Mouse (Mus musculus) CH12.LX (cell line): ENCODE results near the gene Lonp2. TPM values are rescaled to one million over a fixed set of nuclear protein-coding genes. Genes with fewer than 3 reads are reported as not detected.

Experiments used
- DNase-seq: peaks from one replicate; pipeline ENCODE4 v3.0.0-alpha.2; 2013; ENCODE audit errors: extremely low read depth
- H3K27ac ChIP-seq: 2 replicates; pipeline ENCODE4 v1.5.1; 2012; ENCODE audit warnings: low read depth, mild to moderate bottlenecking, control low read depth, moderate library complexity; ENCODE audit not compliant: insufficient read depth
- H3K27me3 ChIP-seq: replicated peaks from 2 replicates; pipeline ENCODE3; 2012; ENCODE audit warnings: inconsistent platforms
- H3K36me3 ChIP-seq, 2 experiments: replicated peaks in 1 of 2; 2 replicates each; pipeline versions ENCODE3 to v1.6.1; 2012; ENCODE audit warnings: inconsistent platforms in 1 of 2, low read length in 1 of 2, mild to moderate bottlenecking in 1 of 2, mixed read lengths in 1 of 2, moderate library complexity in 1 of 2; ENCODE audit not compliant: control insufficient read depth in 1 of 2, insufficient read depth in 1 of 2
- H3K4me1 ChIP-seq, 2 experiments: 2 replicates each; pipeline ENCODE4 v1.6.1; 2012; ENCODE audit warnings: inconsistent platforms in 1 of 2, moderate library complexity in 1 of 2; ENCODE audit not compliant: insufficient read depth in 2 of 2, control insufficient read depth in 1 of 2
- H3K4me2 ChIP-seq: 2 replicates; pipeline ENCODE4 v1.6.1; 2012; ENCODE audit warnings: low read depth, mild to moderate bottlenecking, control low read depth; ENCODE audit not compliant: poor library complexity, insufficient read depth, severe bottlenecking
- H3K4me3 ChIP-seq, 3 experiments: fragments of 150-350 bp in 1 of 3; sonication (generic) in 1 of 3; replicated peaks in 1 of 3; 2 replicates each; pipeline versions ENCODE3 to v1.5.1; 2011 to 2012; ENCODE audit warnings: low read depth in 2 of 3, low read length in 2 of 3, mild to moderate bottlenecking in 2 of 3, moderate library complexity in 2 of 3, control low read depth in 1 of 3, improper control_type of control experiment in 1 of 3, inconsistent platforms in 1 of 3, mixed read lengths in 1 of 3; ENCODE audit not compliant: poor library complexity in 1 of 3
- H3K79me2 ChIP-seq: replicated peaks from 2 replicates; pipeline ENCODE4 v1.6.1; 2012; ENCODE audit warnings: mild to moderate bottlenecking, moderate library complexity; ENCODE audit not compliant: control insufficient read depth, poor library complexity, insufficient read depth, severe bottlenecking; ENCODE audit errors: extremely low read depth
- H3K9ac ChIP-seq: 2 replicates; pipeline ENCODE4 v1.6.1; 2012; ENCODE audit warnings: low read depth, mild to moderate bottlenecking, control low read depth, moderate library complexity; ENCODE audit not compliant: insufficient read depth
- H3K9me3 ChIP-seq: replicated peaks from 2 replicates; pipeline ENCODE3; 2012; ENCODE audit warnings: low read length, inconsistent platforms, mixed read lengths
- BHLHE40 ChIP-seq: IDR thresholded peaks from 2 replicates; pipeline ENCODE4 v1.6.1; 2011; ENCODE audit warnings: mild to moderate bottlenecking, low read depth, low read length, improper control_type of control experiment
- CHD1 ChIP-seq: IDR thresholded peaks from 2 replicates; pipeline ENCODE4 v1.6.1; 2012; ENCODE audit warnings: low read depth, low read length, improper control_type of control experiment, inconsistent platforms
- GABPA ChIP-seq: IDR thresholded peaks from 2 replicates; pipeline ENCODE4 v1.6.1; 2012; ENCODE audit warnings: low read depth, low read length, improper control_type of control experiment, inconsistent platforms; ENCODE audit not compliant: insufficient replicate concordance
- IRF4 ChIP-seq: IDR thresholded peaks from 2 replicates; pipeline ENCODE4 v1.6.1; 2014; ENCODE audit warnings: low read depth, mild to moderate bottlenecking, inconsistent platforms, low read length, improper control_type of control experiment
- JUN ChIP-seq: IDR thresholded peaks from 2 replicates; pipeline ENCODE4 v1.6.1; 2011; ENCODE audit warnings: low read depth, mild to moderate bottlenecking, low read length, improper control_type of control experiment, moderate library complexity; ENCODE audit not compliant: insufficient read depth
- JUND ChIP-seq: conservative IDR thresholded peaks from 2 replicates; pipeline ENCODE4 v1.6.1; 2011; ENCODE audit warnings: low read depth, low read length, improper control_type of control experiment
- MAX ChIP-seq: IDR thresholded peaks from 2 replicates; pipeline ENCODE4 v1.6.1; 2011; ENCODE audit warnings: low read length, improper control_type of control experiment
- MEF2A ChIP-seq: IDR thresholded peaks from 2 replicates; pipeline ENCODE4 v1.6.1; 2014; ENCODE audit warnings: low read depth, mild to moderate bottlenecking, inconsistent platforms, low read length, improper control_type of control experiment, borderline replicate concordance
- MYC ChIP-seq: IDR thresholded peaks from 2 replicates; pipeline ENCODE4 v1.6.1; 2011; ENCODE audit warnings: low read depth, mild to moderate bottlenecking, improper control_type of control experiment, low read length
- POLR2A ChIP-seq: IDR thresholded peaks from 2 replicates; pipeline ENCODE4 v1.6.1; 2011; ENCODE audit warnings: low read depth, mild to moderate bottlenecking, improper control_type of control experiment, low read length
- POLR2AphosphoS2 ChIP-seq: IDR thresholded peaks from 2 replicates; pipeline ENCODE4 v1.6.1; 2011; ENCODE audit warnings: low read depth, low read length, improper control_type of control experiment
- RAD21 ChIP-seq: IDR thresholded peaks from 2 replicates; pipeline ENCODE4 v1.6.1; 2011; ENCODE audit warnings: low read depth, mild to moderate bottlenecking, low read length, improper control_type of control experiment, moderate library complexity
- SIN3A ChIP-seq: IDR thresholded peaks from 2 replicates; pipeline ENCODE4 v1.6.1; 2012; ENCODE audit warnings: low read length, improper control_type of control experiment, inconsistent platforms
- TCF12 ChIP-seq: IDR thresholded peaks from 2 replicates; pipeline ENCODE4 v1.6.1; 2014; ENCODE audit warnings: low read depth, mild to moderate bottlenecking, inconsistent platforms, low read length, improper control_type of control experiment
- UBTF ChIP-seq: IDR thresholded peaks from 2 replicates; pipeline ENCODE4 v1.6.1; 2012; ENCODE audit warnings: low read depth, mild to moderate bottlenecking, inconsistent platforms, low read length, improper control_type of control experiment, moderate library complexity
- USF1 ChIP-seq: IDR thresholded peaks from 2 replicates; pipeline ENCODE4 v1.6.1; 2014; ENCODE audit warnings: low read depth, mild to moderate bottlenecking, inconsistent platforms, low read length, improper control_type of control experiment
- ZC3H11A ChIP-seq: IDR thresholded peaks from 2 replicates; pipeline ENCODE4 v1.6.1; 2012; ENCODE audit warnings: low read depth, mild to moderate bottlenecking, inconsistent platforms, low read length, improper control_type of control experiment
- ZMIZ1 ChIP-seq: IDR thresholded peaks from 2 replicates; pipeline ENCODE4 v1.6.1; 2012; ENCODE audit warnings: low read depth, mild to moderate bottlenecking, inconsistent platforms, low read length, improper control_type of control experiment
- ZNF384 ChIP-seq: IDR thresholded peaks from 2 replicates; pipeline ENCODE4 v1.6.1; 2012; ENCODE audit warnings: low read depth, low read length, improper control_type of control experiment, inconsistent platforms
- dilution Hi-C: fragments of 300-500 bp; cut with MboI; formaldehyde crosslinking; loops from 2 replicates; pipeline ENCODE4 v1.14.3; 2020; ENCODE audit warnings: low sequenced_read_pairs; ENCODE audit not compliant: extremely low pct_unique_long_range_greater_than_20kb, extremely low pct_ligation_motif_present
- in situ Hi-C: fragments of 300-500 bp; cut with MboI; formaldehyde crosslinking; loops from 3 replicates; pipeline ENCODE4 v1.14.3; 2019; ENCODE audit warnings: low sequenced_read_pairs, low pct_ligation_motif_present, low pct_unique_long_range_greater_than_20kb, mixed read lengths
- polyA plus RNA-seq: library from polyadenylated mRNA; unstranded; fragments of >175 nt; gene quantifications from 2 replicates; pipeline ENCODE4 v1.2.1, GENCODE M21; 2012; ENCODE audit warnings: low read depth; ENCODE audit not compliant: insufficient read length
- total RNA-seq, 2 experiments: library from RNA; depleted of rRNA; stranded (reverse); fragments of 300-350 nt in 1 of 2; fragments of >200 nt in 1 of 2; gene quantifications; 2 replicates each; pipeline ENCODE4 v1.2.3; 2012 to 2014

Lonp2 gene
- total and polyA plus RNA-seq, 3 experiments, result 25.6 to 27.8 (median 26.4) TPM

GRCm38 (mm10) chr8:86699471-86699870 is 75.6 kb downstream of the Lonp2 start:
- H3K4me3 ChIP-seq, result no peak overlapping the region
- H3K36me3 ChIP-seq, result peaks cover 7 to 37% of the 10 kb centered on the region in 2 experiments
- TF ChIP-seq POLR2A (no peak), JUND (no peak), JUN (no peak), BHLHE40 (no peak), SIN3A (no peak), CHD1 (no peak), MAX (no peak), MEF2A (no peak), MYC (no peak), ZC3H11A (no peak), UBTF (no peak), TCF12 (no peak), ZMIZ1 (no peak), RAD21 (no peak), GABPA (no peak), IRF4 (no peak)
- DNase-seq, result no peak
- no peaks in the 10 kb centered on the region for H3K9me3 ChIP-seq
- in situ Hi-C loops (no loop called here), dilution Hi-C loops (no loop called here)
- no peaks in the 10 kb centered on the region for H3K27me3 ChIP-seq
- no peak overlapping the region for H3K27ac ChIP-seq
- H3K9ac ChIP-seq, result no peak overlapping the region
- no peaks in the 10 kb centered on the region for H3K79me2 ChIP-seq
- no peak overlapping the region for H3K4me2 ChIP-seq
- H3K4me1 ChIP-seq, result no peaks in the 10 kb centered on the region

GRCm38 (mm10) chr8:86702453-86702852 is 78.6 kb downstream of the Lonp2 start:
- in situ Hi-C loops, result no loop called here
- H3K27me3 ChIP-seq, result no peaks in the 10 kb centered on the region
- H3K4me1 ChIP-seq, result no peaks in the 10 kb centered on the region
- no peak overlapping the region for H3K4me2 ChIP-seq
- H3K27ac ChIP-seq, result no peak overlapping the region
- H3K4me3 ChIP-seq, result no peak overlapping the region
- H3K79me2 ChIP-seq, result no peaks in the 10 kb centered on the region
- no peak for TF ChIP-seq USF1
- TF ChIP-seq GABPA, result no peak
- TF ChIP-seq ZNF384, result no peak
- no peak for TF ChIP-seq ZMIZ1
- no peak for TF ChIP-seq POLR2AphosphoS2
- TF ChIP-seq, all 38 proteins: peak for 0
- dilution Hi-C loops, result no loop called here
- Histone ChIP-seq H3K9ac (no peak overlapping the region), H3K9me3 (no peaks in the 10 kb centered on the region), H3K36me3 (peaks cover 7 to 37% of the 10 kb centered on the region in 2 experiments)
- DNase-seq, result no peak
